Mouse (Mus musculus) lung, postnatal 0 days (tissue): ENCODE results near the gene Ankrd13a. TPM values are rescaled to one million over a fixed set of nuclear protein-coding genes. Genes with fewer than 3 reads are reported as not detected.

ENCODE experiments used
- ATAC-seq: fragments of 200-750 bp; cut with Nextera tagmentation; 2 replicates; pipeline ENCODE4 v1.8.0; 2017; ENCODE audit warnings: moderate library complexity
- DNase-seq: peaks from one replicate; pipeline ENCODE4 v3.0.0-alpha.2; 2016; ENCODE audit warnings: low spot score
- H3K27ac ChIP-seq: fragments of 300-500 bp; sonication (generic); 2 replicates; pipeline ENCODE4 v1.5.1; 2014; ENCODE audit warnings: antibody characterized with exemption, mild to moderate bottlenecking, low read length, mixed read lengths
- H3K27me3 ChIP-seq: fragments of 300-500 bp; sonication (generic); replicated peaks from 2 replicates; pipeline ENCODE4 v1.6.1; 2014; ENCODE audit warnings: low read length, mixed read lengths; ENCODE audit not compliant: insufficient read depth
- H3K36me3 ChIP-seq: fragments of 300-500 bp; sonication (generic); 2 replicates; pipeline ENCODE4 v1.6.1; 2014; ENCODE audit warnings: low read length, mixed read lengths; ENCODE audit not compliant: insufficient read depth
- H3K4me1 ChIP-seq: fragments of 300-500 bp; sonication (generic); 2 replicates; pipeline ENCODE4 v1.6.1; 2014; ENCODE audit warnings: antibody characterized with exemption, low read depth, low read length, mixed read lengths; ENCODE audit not compliant: insufficient read depth
- H3K4me2 ChIP-seq: fragments of 300-500 bp; sonication (generic); replicated peaks from 2 replicates; pipeline ENCODE4 v1.6.1; 2014; ENCODE audit warnings: low read depth, mild to moderate bottlenecking, low read length, moderate library complexity, mixed read lengths
- H3K4me3 ChIP-seq: fragments of 300-500 bp; sonication (generic); 2 replicates; pipeline ENCODE4 v1.5.1; 2014; ENCODE audit warnings: low read depth, low read length
- H3K9ac ChIP-seq: fragments of 300-500 bp; sonication (generic); replicated peaks from 2 replicates; pipeline ENCODE4 v1.6.1; 2014; ENCODE audit warnings: low read depth, mild to moderate bottlenecking
- H3K9me3 ChIP-seq: fragments of 300-500 bp; sonication (generic); 2 replicates; pipeline ENCODE4 v1.6.1; 2016; ENCODE audit warnings: low read length, mixed read lengths
- CTCF ChIP-seq: IDR thresholded peaks from 2 replicates; pipeline ENCODE4 v1.5.1; 2016; ENCODE audit warnings: antibody characterized with exemption, mild to moderate bottlenecking
- EP300 ChIP-seq: IDR thresholded peaks from 2 replicates; pipeline ENCODE4 v1.6.1; 2016; ENCODE audit warnings: antibody characterized with exemption, mild to moderate bottlenecking, control low read depth
- WGBS: fragments of 180-500 bp; shearing (Covaris S2); extraction: QIAGEN DNeasy Blood & Tissue Kit; methylation state at CpG from one replicate; pipeline ENCODE4 v1.1.7; 2014; 5-methylcytosine and 5-hydroxymethylcytosine counted together
- polyA plus RNA-seq: library from polyadenylated mRNA; unstranded; fragments of >200 nt; fragmentation: Nextera tagmentation; extraction: Ambion mirVana; gene quantifications from 2 replicates; pipeline ENCODE4 v1.2.1, GENCODE M21; 2015

Gene Ankrd13a
- polyA plus RNA-seq, 1 experiment from 2014 or later, result 115 TPM

DNA sequence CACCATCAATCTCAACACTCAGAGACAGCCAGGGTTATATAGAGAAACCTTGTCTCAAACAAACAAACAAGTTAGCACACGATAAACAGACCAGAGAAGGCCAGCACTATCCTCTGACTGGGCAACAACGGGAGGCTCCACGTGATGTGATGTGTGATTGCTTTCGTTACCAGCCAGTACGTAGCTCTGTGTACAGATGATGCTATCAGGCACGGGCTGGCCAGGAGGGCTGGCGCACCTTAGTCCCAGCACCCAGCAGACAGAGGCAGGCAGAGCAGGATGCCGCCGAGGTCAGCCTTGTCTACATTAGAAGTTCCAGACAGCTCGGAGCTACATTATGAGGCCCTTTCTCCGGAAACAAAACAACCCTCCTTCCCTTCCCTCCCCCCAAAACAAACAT is 25.4 kb downstream of the Ankrd13a start:
- no peak overlapping the region for H3K4me3 ChIP-seq
- no peak for DNase-seq
- no peak for ATAC-seq
- no peak overlapping the region for H3K27ac ChIP-seq
- H3K9ac ChIP-seq, result no peak overlapping the region
- no peaks in the 10 kb centered on the region for H3K9me3 ChIP-seq
- peaks cover 5% of the 10 kb centered on the region; the same call in 1 of the 2 replicates for H3K4me1 ChIP-seq
- peaks cover 34% of the 10 kb centered on the region for H3K36me3 ChIP-seq
- H3K27me3 ChIP-seq, result no peaks in the 10 kb centered on the region
- no peak overlapping the region for H3K4me2 ChIP-seq
- no peak for TF ChIP-seq CTCF
- TF ChIP-seq EP300, result no peak
- 58% methylated on average over 11 of the region's 11 CpGs for WGBS

DNA sequence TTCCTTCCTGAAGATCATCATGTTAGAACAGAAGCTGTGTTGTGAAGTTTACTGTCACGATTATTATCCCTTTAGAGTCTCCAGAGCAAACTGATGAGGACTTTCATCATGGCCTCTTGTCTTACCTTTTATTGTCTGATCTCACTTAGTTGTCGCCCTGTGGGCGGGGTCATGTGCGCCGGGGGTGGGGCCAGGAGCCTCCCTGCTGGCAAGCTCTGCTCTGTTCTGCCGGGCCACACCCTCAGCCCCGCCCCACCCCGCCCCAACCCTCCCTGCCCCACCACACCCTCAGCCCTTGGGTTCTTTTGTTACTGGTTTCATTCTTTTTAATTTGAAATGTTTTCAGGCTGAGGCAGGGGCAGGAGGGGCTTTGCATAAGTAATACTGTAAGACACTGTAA is 26.6 kb downstream of the Ankrd13a start:
- H3K4me1 ChIP-seq, result no peaks in the 10 kb centered on the region
- no peaks in the 10 kb centered on the region for H3K27me3 ChIP-seq
- WGBS, result 28% methylated on average over 5 of the region's 8 CpGs
- no peak overlapping the region for H3K9ac ChIP-seq
- TF ChIP-seq CTCF (no peak), EP300 (no peak)
- peaks cover 34% of the 10 kb centered on the region for H3K36me3 ChIP-seq
- H3K9me3 ChIP-seq, result no peaks in the 10 kb centered on the region
- no peak overlapping the region for H3K4me3 ChIP-seq
- no peak overlapping the region for H3K4me2 ChIP-seq
- ATAC-seq, result no peak
- H3K27ac ChIP-seq, result no peak overlapping the region
- no peak for DNase-seq

DNA sequence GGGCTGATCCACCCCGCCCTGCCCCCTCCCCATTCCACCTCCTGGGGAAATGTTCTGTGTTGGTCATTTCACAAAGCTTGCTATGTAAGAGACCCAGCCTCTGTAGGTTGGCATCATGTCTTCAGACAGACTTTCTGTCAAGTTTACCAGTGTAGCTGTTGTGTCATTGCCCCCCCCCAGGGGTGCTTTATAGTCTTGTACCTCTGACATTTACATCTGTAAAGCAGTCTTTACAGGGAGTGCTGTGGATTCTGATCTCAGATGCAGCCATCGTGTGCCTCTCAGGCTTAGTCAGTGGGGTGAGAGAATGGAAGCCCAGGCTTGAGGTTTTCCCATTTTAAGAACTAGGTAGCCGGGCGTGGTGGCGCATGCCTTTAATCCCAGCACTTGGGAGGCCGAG is 27.4 kb downstream of the Ankrd13a start:
- Histone ChIP-seq H3K4me2 (no peak overlapping the region), H3K27ac (no peak overlapping the region), H3K4me1 (peaks cover 2% of the 10 kb centered on the region; the same call in 1 of the 2 replicates), H3K36me3 (peaks cover 34% of the 10 kb centered on the region), H3K9me3 (no peaks in the 10 kb centered on the region), H3K27me3 (no peaks in the 10 kb centered on the region), H3K4me3 (no peak overlapping the region), H3K9ac (no peak overlapping the region)
- ATAC-seq, result no peak
- DNase-seq, result no peak
- 96% methylated on average over 6 of the region's 6 CpGs for WGBS
- no peak for TF ChIP-seq CTCF
- TF ChIP-seq EP300, result no peak

DNA sequence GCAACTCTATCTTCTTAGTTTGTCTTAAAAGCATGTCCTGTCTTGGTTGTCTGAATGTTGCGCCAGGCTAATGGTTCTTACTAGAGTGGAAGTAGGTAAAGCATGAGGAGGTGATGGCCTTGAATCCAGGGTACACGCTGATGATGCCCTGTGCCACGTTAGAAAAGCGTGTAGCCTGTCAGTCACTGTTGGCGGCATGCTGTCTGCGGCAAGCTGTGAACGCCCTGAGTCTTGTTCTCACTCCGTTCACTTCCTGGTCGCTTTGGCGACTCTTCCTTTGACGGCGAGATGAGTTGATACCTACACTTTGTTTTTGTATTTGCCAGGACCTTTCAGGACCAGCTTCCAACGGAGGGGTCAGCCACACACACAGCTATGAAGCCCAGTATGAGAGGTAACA is 28.8 kb downstream of the Ankrd13a start:
- no peak overlapping the region for H3K27ac ChIP-seq
- H3K9me3 ChIP-seq, result no peaks in the 10 kb centered on the region
- 84% methylated on average over 13 of the region's 13 CpGs for WGBS
- H3K36me3 ChIP-seq, result peaks cover 31% of the 10 kb centered on the region
- ATAC-seq (no peak), DNase-seq (no peak)
- no peak overlapping the region for H3K4me3 ChIP-seq
- no peak overlapping the region for H3K4me2 ChIP-seq
- H3K4me1 ChIP-seq, result peaks cover 4% of the 10 kb centered on the region; the same call in 1 of the 2 replicates
- TF ChIP-seq EP300, result no peak
- no peak for TF ChIP-seq CTCF
- no peaks in the 10 kb centered on the region for H3K27me3 ChIP-seq
- no peak overlapping the region for H3K9ac ChIP-seq

DNA sequence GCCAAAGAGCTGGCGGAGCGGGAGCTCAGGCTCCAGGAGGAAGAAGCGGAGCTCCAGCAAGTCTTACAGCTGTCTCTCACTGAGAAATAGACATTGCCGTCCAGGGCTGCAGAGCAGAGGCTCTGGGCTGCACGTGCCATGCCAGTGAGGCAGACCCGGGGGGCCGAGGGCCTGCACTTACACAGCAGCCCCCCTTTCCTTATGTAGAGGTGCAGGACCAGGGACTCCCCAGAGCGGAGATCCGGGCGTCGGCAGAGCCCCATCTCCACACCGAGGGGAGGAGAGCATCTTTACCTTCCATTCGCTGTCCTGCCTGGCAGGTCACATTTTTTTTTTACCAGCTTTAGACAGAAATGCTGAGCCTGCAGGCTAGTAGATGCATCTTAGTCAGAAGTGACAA is 29.9 kb downstream of the Ankrd13a start:
- no peaks in the 10 kb centered on the region for H3K9me3 ChIP-seq
- no peak for TF ChIP-seq EP300
- no peak for TF ChIP-seq CTCF
- H3K4me1 ChIP-seq, result peaks cover 4% of the 10 kb centered on the region; the same call in 1 of the 2 replicates
- ATAC-seq (no peak), DNase-seq (no peak)
- peaks cover 27% of the 10 kb centered on the region for H3K36me3 ChIP-seq
- no peak overlapping the region for H3K9ac ChIP-seq
- no peak overlapping the region for H3K4me3 ChIP-seq
- no peak overlapping the region for H3K27ac ChIP-seq
- no peaks in the 10 kb centered on the region for H3K27me3 ChIP-seq
- 93% methylated on average over 13 of the region's 13 CpGs for WGBS
- no peak overlapping the region for H3K4me2 ChIP-seq

DNA sequence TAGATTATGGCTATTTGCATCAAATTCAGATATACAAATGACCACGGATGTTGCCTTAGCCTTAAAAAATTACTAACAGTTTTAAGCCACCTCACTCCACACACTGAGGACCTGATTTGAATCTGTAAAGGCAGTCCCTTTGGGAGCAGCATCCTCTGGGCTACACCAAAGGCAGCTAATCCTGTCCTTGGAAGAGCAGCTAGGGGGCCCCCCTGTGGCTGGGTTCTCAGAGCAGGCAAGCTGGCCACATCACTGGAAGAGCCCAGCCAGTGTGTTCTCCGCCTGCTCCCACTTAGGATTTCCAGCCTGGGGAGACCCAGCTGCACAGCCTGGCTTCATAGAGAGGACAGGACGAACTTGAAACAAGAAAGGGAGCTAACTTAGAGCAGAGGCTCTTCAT is 30.5 kb downstream of the Ankrd13a start:
- TF ChIP-seq EP300, result no peak
- TF ChIP-seq CTCF, result peak; percentile 66
- Histone ChIP-seq H3K4me1 (peaks cover 4% of the 10 kb centered on the region; the same call in 1 of the 2 replicates), H3K27me3 (no peaks in the 10 kb centered on the region), H3K9ac (no peak overlapping the region), H3K4me3 (no peak overlapping the region), H3K36me3 (peaks cover 27% of the 10 kb centered on the region), H3K4me2 (no peak overlapping the region), H3K27ac (no peak overlapping the region), H3K9me3 (no peaks in the 10 kb centered on the region)
- DNase-seq (peak; percentile 67), ATAC-seq (peak; percentile 62)
- WGBS, result 42% methylated on average over 3 of the region's 3 CpGs
